Mouse (Mus musculus) gastrocnemius, postnatal 25 days (tissue): Measurements from ENCODE around the gene Arsg. TPM values are rescaled to one million over a fixed set of nuclear protein-coding genes. Genes with fewer than 3 reads are reported as not detected.
"Not testable (repeated sequence)": the region's sequence is repeated elsewhere in the genome, so short reads cannot be mapped to it uniquely, and the experiment has no call there.

Experiments
- DNase-seq: peaks from one replicate; pipeline ENCODE4 v3.0.0; 2022
- total RNA-seq, 2 experiments: library from RNA; stranded (reverse); gene quantifications; 1 replicate in 1 of 2; 2 replicates in 1 of 2; pipeline ENCODE4 v1.2.3; 2021

Gene Arsg
- total RNA-seq, 2 experiments from 2014 or later = 2.6 to 4.7 TPM

DNA sequence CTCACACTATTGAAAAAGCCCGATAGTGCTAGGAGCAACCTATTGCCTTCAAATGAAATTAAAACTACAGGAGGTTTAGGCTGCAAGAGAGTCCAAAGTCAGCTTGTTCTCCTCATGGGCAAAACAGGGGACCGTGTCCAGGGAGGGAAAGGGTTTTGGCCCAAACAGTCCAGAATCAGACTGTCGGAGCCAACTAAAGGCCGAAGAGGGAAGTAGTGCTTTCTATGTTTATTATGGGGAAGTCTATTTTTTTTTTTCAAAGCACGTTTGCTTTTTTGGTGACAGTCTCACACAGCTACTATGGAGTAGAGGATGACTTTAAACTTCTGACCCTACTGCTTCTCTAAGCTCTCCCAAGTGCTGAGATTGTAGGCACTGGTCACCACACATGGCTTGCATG, 5.0 kb upstream of the Arsg start:
- DNase-seq = no peak

DNA sequence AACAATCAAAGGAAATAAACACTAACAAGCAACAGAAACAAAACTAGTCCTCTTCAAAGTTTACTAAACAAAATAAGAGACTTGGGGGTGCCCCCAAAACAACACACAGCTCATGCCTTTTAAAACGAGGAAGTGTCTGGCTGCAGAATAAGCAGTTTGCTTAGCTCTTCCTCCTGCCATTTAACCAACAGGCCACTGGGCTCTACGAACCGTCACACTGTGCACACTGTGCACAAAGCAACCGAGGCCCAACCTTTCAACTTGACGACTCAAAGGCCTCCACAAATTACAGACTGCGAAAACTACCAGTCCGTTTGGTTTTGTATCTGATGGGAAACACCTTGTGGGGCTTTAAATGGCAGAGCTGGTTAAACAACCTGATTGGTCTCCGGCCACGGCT, 3.0 kb upstream of the Arsg start:
- no peak for DNase-seq

DNA sequence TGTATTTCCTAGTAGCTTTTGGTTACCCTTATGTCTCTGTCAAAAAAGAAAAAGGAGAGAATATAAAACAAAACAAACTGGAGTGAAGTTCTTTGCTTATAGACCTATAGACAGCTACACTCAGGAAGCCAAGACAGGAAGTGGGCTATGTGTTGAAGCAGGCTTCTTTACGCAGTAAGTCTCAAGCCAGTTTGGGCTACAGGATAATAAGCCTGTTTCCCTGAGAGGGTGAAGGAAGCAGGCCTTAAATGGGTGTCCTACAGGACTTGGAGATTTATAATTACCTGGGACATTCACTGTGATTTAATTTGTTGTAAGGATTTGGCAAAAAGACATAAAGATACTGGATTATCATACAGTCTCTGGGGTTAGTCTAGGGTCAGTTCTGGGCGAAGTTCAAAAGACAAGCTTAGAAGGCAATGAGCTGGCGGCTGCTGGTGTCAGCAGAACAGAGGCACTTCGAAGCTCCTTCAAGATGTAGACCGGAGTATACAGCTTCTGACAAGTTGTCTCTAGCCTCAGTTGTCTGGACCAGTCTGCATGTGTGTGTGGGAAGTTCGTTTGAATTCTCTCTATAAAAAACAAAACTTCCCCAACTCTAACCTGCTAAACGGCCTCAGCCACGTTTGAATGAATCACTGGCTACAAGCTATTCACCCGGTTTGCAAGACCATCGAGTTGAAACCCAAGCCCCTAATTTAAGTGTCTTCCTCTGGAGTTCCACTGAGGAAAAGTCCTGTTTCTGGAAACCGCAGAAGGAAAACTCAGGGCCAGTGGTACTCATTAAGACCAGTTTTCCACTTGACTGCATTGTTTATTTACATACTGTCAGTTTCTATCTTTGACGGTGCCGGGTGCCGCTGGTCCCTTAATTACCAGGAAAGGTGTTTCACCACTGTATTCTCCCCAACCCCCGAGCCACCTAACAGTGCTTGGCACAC, 2.0 kb upstream of the Arsg start:
- DNase-seq = no peak

DNA sequence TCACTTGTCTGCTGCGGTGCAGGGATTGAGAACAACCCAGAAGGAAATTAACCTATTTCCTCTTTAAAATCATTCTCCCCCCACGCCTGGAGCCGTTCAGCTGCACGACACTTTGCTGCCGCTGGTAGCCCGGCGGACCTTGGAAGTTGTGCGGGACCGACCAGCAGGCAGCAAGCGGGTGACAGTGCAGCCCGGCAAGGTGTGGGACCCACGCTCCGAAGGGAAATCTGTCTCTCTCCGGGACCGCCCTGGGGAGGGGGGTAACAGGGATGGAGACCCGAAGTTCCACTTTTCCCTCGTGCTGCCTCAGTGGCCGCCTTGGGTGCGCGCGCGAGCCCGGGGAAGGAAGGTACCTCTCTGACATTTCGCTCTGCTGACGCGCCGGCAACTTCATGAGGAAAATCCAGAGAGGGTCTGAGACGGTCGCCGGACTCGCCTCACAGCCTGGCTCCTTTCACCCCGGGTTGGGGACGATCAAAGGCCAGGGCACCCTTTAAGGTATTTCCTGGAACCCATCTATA, 943 bp upstream of the Arsg start:
- DNase-seq = peak; percentile 16

DNA sequence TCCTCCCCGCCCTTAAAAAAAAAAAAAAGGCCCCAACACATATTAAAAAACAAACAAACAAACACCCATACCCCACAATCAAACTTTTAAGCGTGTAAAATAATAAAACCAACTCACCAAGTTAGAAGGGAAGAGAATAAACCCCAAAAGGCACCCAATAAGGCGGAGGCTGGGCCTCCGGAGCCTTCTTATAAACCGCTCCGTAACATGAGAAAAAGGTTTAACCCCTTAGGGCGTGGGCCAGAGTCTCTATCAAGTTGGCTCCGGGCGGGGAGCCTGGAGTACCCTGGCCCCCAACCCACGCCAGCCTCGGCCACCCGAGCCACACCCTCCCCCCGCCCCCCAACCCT, 378 bp upstream of the Arsg start:
- DNase-seq = no peak

DNA sequence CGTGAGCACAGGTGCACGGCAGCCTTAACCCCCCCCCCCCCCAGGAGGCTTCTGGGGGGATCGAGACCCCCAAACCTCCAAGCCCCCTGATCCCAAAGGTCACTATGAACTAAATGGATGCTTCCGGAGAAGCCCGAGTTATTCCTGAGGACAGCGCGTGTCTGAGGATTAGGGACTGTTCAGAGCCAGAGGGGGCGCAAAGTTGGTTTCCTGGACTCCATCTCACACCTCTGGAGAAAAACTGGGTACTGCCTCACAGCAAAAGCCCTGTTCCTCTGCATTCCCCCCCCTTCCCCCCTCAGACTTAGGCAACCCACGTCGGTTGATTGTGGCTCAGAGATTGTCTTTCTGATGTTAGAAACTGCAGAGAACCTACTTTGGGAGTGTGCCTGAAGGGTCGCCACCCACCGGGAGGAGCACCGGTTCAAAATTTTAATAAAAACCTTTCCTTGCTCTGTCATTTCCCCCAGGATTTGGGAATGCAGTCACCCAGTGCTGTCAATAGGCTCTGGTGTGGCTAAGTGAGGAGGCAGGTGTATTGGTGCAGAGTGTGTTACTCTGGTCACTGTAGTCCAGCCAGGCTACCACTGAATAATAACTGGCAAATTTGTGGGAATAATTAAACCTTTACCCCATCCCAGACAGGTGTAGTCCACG, 1.0 kb downstream of the Arsg start:
- DNase-seq = no peak

DNA sequence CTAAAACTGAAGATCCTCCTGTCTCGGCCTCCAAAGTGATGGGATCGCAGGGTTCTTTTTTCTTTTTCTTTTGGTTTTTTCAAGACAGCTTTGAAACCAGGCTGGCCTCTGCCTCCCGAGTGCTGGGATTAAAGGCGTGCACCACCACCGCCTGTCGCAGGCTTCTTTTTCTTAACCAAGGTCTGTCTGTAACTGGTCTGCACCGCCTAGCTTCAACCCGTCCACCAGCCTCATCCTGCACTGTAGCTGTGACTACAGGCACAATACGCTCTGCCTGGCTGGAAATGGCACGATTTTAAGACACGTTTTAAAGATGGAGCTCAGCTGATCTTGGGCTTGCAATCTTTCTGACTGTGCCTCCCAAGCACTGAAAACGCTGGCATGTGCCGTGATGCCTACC, 1.7 kb downstream of the Arsg start:
- no peak for DNase-seq

DNA sequence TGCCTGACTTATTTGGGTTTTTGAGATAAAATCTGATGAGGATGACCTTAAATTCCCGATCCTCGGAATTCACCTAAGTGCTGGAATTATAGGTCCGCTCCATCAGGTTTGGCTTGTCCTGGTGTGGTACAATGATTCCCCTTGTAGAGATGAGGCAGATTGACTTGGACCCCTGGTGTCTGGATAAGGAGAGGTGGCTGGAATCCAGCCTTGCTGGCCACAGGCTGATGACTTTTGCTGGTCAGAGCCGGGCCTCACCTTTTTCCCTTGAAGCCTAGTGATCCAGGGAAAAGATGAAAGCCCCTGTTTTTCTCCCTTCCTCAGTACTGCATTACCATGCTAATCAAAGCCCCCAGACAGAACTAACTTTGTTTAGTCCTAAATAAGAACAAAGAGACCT, 2.5 kb downstream of the Arsg start:
- DNase-seq = no peak

DNA sequence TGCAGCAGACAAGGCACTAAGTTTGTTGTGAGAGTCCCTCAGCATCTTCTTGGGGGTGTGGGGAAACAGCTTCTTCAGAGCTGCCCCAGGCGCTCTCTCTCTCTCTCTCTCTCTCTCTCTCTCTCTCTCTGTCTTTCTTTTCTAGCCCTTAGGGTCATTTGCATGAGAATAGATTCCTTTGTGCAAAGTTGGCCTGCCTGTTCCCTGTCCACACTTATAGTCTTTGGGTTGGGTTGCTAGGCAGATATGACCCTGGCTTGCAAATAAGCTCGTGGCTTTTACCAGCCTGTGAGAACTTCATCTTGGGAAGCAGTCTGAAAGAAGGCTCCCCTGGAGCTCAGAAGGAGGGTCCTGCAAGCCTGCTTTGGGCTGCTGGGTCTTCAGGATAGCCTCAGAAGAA, 3.1 kb downstream of the Arsg start:
- DNase-seq = no peak

DNA sequence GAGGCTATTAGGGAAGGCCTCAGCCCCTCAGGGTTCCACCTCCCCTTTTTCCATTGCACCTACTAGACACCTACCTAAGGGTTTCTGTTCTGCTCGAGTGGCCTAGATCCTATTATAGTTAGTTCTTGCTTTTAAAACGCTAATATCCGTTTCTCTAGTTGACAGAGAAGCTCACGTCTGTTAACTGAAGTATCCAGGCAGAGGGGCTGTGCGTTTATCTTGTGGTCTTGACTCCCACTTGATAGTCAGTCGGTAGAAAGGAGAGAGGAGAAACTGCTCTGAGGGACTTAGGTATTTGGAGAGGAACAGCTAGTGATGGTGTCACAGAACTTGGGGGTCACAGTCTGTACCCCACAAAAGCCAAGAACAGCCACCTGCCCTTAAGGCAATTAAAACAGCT, 3.5 kb downstream of the Arsg start:
- DNase-seq = no peak

DNA sequence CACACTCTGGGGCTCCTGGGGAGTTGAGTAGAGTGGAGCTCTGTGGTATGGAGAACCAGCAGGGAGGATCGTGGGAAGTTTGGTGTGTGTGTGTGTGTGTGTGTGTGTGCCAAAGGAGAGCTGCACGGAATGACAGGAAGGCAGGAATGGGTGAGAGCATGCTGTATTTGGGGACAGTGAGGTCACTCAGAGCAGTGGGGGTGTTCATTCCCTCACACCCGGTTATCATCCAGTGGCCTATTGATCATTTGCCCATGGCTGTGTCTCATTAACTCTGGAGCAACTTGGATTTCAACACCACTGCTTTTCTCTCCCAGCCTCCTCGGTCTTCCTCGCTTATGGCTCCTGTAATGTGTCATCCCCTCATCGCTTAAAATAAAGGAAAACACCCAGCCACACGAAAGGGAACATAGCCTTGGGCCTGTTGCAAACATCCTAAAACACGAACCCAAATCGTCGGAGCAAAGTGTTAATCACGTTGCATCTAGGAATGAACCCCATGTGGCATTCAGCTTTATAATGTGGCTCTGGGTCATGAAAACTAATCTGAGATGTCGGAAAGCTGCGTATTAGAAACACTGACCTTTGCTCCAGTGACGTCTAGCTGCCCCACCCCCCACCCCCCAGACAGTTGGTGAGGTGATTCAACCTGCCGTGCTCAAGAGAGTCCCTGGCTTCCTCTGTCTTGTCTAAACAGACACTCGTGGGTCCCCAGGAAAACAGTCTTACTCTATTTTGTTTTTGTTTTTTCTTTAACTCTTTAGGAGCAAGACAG, 4.6 kb downstream of the Arsg start:
- no peak for DNase-seq

DNA sequence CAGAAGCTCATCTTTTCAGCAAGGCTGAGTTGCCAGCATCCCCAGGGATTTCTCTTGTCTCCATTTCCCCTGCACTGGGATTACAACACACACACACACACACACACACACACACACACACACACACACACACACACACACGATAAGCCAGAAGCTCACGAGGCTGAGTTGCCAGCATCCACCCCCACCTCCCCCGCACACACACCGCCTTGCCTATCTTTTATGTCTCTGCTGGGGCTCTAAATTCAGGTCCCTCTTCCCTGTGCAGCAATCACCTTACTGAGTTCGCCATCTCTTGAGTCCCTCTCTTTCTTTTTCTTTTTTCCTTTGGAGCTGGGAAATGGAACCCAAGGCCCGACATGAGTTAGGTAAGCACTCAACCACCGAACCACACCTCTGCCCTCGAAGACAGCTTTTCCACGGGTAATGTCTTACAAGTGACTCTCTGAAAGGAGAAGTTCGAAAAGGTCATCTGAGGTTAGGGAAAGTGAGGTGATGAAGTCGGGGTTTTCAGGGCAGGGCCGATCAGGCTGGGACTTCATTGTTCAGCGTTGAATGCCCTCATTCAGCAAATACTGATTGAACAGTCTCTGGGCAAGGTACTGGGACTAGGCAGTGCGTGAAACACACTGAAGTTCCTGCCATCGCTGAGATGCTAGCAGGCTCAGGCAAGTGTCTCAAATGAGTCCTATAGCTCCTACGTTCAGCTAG, 6.6 kb downstream of the Arsg start:
- DNase-seq = no peak

DNA sequence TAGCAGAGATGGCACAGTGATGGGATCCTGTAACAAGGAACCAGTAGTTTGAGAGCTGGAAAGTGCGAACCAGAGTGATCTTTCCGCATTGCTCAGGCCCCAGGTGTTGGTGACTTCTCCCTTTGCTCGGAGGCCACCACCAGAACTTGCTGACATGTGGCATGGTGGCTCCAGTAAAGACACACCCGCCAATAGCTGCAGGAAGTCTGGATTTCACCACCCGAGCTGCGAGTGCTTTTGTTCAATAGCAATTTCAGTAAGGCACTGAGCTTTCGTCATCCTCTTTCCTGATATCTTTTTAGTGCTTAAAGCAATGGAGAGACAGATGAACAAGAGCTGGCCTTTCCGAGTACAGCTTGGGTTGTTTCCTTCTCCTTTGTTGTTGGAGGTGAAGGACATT, 7.3 kb downstream of the Arsg start:
- DNase-seq = no peak

DNA sequence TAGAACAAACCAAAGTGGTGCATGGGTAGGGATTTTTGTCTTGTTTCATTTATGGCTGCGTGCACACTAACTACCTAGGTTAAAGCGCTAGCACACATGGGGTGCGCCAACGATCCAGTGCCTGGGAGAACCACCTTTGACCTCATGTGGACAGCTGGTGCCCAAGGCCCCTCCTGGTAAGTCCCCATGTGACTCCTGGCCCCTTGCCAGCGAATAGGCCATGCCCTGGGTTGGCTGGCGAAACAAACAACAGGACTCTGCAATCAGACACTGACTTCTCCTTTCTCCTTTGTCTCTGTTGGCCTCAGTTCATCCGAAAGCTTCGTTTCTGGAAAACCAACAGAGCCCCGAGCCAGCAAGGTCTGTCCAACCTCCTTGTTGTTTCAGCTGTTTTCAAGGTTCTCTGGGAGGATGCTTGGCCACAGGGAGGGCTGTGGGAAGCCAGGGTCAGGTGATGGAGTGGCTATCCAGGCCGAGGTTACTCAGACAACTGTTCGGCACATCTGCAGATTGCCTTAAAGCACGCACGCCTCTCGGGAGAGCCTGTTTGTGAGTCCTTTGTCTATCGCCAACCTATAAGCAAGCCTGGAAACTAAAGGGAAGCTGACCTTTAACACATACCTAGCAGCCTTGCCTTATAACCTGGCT, 12.3 kb downstream of the Arsg start:
- peak; percentile 27 for DNase-seq

DNA sequence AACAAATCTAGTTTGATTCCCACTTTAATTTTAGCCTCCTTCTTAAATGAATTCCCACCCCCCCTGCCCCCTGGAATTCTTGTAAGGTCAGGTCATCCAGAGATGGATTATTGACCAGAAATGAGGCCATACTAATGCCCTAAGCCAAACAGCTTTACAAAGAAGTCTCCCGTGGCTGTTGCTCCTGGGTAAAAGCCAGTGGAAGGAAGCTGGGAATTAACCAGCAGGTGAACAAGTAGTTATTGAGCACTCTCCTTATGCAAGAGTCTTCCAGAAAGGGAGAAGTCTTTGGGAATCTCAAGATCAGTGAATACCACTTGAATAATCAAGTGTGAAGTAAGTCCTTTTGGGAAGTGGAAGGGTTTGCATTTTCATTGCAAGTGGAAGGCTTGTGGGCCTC, 13.9 kb downstream of the Arsg start:
- no peak for DNase-seq

DNA sequence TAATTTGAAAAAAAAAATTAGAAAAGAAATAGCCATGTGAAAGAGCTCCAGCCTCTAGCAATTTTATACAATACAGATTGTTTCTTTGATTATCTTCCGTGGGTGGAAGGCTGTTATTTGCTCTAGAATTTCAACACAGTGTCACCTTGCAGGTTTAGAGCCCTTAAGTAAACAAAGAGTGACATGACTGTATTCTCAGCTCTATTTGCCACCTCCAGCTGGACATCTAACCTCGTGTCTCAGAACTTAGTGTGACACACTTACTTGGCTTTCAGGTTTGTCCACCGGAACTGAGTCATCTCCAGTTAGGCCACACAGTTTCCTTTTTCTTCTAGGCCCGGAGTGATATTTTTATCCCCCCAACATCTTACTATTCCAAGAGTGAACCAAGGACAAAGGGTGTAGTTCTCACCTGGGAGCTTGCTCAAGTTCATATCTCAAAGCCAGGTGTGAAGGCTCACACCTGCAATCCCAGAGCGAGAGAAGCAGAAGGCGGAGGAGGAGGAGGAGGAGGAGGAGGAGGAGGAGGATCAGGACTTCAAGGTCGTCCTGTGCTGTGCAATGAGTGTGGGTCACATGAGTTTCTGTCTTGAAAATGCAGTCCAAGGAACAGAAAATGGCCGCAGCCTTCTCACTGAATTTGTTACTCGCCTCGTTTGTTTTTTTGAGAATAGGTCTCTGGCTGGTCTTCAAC, 15.0 kb downstream of the Arsg start:
- DNase-seq = no peak

DNA sequence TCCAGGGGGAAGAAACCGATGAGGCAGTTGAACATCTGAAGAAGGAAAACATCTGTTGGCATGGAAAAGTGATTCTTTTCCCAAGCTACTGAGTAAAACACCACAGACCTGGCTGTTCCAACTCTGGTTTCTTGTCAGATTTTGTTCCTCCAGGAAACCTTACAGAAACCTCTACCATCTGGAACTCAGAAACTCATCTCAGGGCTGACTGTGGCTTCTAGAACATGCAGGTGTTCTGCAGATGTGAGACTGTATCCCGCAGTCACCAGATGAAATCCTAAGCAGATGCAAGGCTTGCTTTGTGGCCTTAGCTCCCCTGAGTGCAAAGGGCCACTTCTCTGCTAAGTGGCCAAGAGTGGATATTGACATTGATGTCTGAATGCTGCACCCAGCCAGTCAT, 16.6 kb downstream of the Arsg start:
- DNase-seq = no peak

DNA sequence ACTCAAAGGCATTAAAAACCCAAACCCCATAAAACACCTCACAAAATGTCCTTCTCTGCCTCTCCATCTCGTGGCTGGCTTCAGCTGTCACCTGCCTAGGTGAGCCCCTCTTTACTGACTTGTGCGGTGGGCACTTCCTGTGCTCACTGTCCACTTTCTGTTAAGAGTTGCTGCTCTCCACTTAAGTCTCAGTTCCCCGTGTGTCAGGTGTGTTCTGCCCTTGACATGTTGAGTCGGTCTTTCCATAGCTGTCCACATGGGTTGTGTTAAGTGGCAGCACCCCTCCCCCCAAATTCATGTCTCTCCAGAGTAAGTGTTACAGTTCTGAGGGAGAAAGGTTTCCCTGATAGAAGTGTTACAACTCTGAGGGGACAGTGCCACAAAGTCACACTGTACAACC, 18.7 kb downstream of the Arsg start:
- DNase-seq = no peak

DNA sequence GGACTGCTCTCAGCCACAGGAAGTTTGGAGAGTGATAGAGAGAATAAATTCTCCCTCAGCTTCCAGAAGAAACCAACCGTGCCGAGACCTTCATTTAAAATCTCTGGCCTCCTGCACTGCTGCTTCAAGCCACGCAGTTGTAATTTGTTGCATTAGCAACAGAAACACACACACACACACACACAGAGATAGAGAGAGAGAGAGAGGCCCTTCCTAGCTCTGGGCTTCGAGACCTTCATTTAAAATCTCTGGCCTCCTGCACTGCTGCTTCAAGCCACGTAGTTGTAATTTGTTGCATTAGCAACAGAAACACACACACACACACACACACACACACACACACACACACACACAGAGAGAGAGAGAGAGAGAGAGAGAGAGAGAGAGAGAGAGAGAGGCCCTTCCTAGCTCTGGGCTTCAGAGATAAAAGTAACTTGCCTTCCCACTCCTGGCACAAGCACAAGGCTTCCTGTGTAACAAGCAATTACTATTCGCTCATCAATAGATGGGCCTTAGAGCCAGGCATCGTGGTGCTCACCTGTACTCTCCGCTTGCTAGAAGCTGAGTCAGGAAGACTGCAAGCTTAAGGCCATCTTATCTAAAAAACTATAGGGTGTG, 19.8 kb downstream of the Arsg start:
- not testable (repeated sequence) for DNase-seq
